Mouse (Mus musculus) ES-Bruce4 (cell line): ENCODE measurements around the gene Engase.

ENCODE experiments used
- CTCF ChIP-seq: IDR thresholded peaks from one replicate; pipeline ENCODE4 v1.8.1; 2011; ENCODE audit warnings: low read depth, low read length
- POLR2A ChIP-seq: IDR thresholded peaks from one replicate; pipeline ENCODE4 v1.8.1; 2011; ENCODE audit warnings: low read length; ENCODE audit not compliant: insufficient read depth

DNA sequence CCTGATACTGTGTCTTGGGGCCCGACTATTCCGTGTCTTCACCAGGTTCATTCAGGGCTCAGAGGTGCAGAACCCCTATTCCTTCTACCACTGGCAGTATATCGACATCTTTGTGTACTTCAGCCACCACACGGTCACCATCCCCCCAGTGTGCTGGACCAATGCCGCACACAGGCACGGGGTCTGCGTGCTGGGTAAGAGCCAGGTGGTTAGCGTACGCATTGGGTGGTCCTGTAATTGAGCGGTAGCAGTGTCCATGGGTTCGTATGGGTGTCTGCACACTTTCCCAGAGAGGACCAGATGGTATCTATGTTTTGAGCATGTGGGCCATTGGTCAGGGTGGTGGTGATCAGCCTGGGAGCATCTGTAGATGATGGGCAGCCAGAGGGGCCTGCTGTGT is 4.6 kb downstream of the Engase start:
- TF ChIP-seq CTCF (no peak), POLR2A (no peak)
